Mouse (Mus musculus): ENCODE data around the gene Cnpy2. TPM values are rescaled to one million over a fixed set of nuclear protein-coding genes. Genes with fewer than 3 reads are reported as not detected.

Gene Cnpy2
- polyA plus RNA-seq, 1 experiment from 2014 or later, result 229 TPM

DNA sequence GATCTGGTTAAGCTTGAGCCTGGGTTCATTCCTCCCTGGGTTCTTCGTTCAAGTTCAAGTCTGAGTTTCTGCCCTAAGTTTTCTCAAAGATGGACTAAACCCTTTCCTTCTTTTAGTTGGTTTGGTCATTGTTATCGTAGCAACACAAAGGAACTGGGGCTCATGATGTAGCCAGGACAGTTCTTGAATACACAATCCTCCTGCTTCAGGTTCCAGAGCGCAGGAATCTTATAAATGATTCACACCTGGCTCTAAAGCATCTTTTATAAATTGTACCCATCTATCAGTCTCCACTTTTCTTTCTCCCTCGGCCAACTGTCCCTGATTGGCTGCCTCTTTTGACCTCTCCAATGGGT, 53.8 kb downstream of the Cnpy2 start:
- H3K4me1 ChIP-seq (replicated peaks; ENCODE audit: control insufficient read depth, insufficient read depth, low read length), result peaks cover 2% of the 10 kb centered on the region; the same call in 1 of the 2 replicates
- no peak for DNase-seq (ENCODE audit: low spot score)

DNA sequence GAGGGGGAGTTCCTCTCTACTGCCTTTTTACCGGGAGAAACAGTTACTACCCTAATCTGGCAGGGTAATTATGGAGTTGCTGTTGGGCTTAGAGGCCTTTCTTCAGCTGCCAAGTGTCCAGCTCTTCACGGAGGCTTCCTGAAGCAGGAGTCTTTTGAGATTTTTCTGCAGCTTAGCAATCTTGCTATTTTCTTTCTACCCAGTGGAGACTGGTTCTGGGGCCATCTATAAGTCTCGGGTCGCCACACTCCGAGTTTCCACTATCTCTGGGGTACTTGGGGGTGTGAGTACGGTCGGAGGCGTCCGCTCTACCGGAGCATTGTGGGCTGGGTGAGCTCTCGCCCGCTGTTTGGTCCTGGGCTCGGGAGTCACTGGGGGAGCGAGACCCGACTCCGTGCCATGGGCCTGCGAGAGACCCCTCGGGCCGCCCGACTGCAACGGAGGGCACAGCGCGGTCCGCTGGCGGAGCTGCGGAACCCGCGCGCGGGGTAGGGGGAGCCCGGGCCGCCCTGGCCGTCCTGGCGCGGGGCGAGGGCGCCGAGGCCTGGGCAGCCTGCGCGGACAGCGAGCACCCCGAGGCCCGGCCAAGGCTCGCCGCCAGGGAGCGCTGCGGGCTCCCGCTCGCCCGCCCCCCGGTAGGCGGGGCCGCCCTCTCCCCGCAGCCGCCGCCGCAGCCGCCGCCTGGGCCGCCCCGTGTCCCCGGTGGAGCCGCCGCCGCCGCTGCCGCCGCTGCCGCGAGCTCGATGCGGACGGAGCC, 54.4 kb downstream of the Cnpy2 start, which contains the start of gene Ankrd52:
Ankrd52 (plus strand) TSS at position 661 of the 757 bp plus-strand sequence.
- H3K9ac ChIP-seq (ENCODE audit: low read depth, low read length), result peak within 1 kb of the TSS; percentile 97
- H3K9me3 ChIP-seq (ENCODE audit: control insufficient read depth, low read length), result no peaks in the 10 kb centered on the region
- ATAC-seq (ENCODE audit: low FRiP score), result peak; percentile 93
- H3K27ac ChIP-seq (ENCODE audit: low read depth, low read length), result peak within 1 kb of the TSS; percentile 90
- WGBS, result 0% methylated on average over 47 of the region's 73 CpGs
- peaks cover 2% of the 10 kb centered on the region; the same call in 1 of the 2 replicates for H3K4me1 ChIP-seq (replicated peaks; ENCODE audit: control insufficient read depth, insufficient read depth, low read length)
- peak within 1 kb of the TSS; percentile 81 for H3K4me2 ChIP-seq (replicated peaks; ENCODE audit: low read depth, low read length)
- H3K27me3 ChIP-seq (ENCODE audit: control insufficient read depth, insufficient read depth, low read length), result no peaks in the 10 kb centered on the region
- DNase-seq (ENCODE audit: low spot score), result peak; percentile 89
- H3K36me3 ChIP-seq (ENCODE audit: control insufficient read depth, insufficient read depth, low read length), result peaks cover 4% of the 10 kb centered on the region; the same call in 1 of the 2 replicates
- H3K4me3 ChIP-seq (ENCODE audit: low read depth, low read length), result peak within 1 kb of the TSS; percentile 99

More for the DNA sequence above, 53.8 kb downstream of the Cnpy2 start:
- Histone ChIP-seq H3K4me3 (ENCODE audit: low read depth, low read length) (peak overlapping the region; percentile 99), H3K4me2 (replicated peaks; ENCODE audit: low read depth, low read length) (peak overlapping the region; percentile 81), H3K36me3 (ENCODE audit: control insufficient read depth, insufficient read depth, low read length) (peaks cover 4% of the 10 kb centered on the region; the same call in 1 of the 2 replicates), H3K27me3 (ENCODE audit: control insufficient read depth, insufficient read depth, low read length) (no peaks in the 10 kb centered on the region), H3K9ac (ENCODE audit: low read depth, low read length) (peak overlapping the region; percentile 97), H3K27ac (ENCODE audit: low read depth, low read length) (peak overlapping the region; percentile 90), H3K9me3 (ENCODE audit: control insufficient read depth, low read length) (no peaks in the 10 kb centered on the region)
- WGBS, result 45% methylated on average over 4 of the region's 4 CpGs
- ATAC-seq (ENCODE audit: low FRiP score), result no peak

Other genes starting within 250 kb of the Cnpy2 start
- gene Atp5b, start 239.2 kb upstream of the Cnpy2 start, polyA plus RNA-seq (2014; fragmentation: Nextera tagmentation; extraction: Ambion mirVana), result 2,416 and 2,461 TPM in 2 replicates
- 20.0 and 37.6 TPM in 2 replicates for gene Baz2a, start 230.9 kb upstream of the Cnpy2 start, polyA plus RNA-seq (2014; fragmentation: Nextera tagmentation; extraction: Ambion mirVana)
- gene Rbms2, start 142.2 kb upstream of the Cnpy2 start, polyA plus RNA-seq (2014; fragmentation: Nextera tagmentation; extraction: Ambion mirVana), result 18.9 and 19.5 TPM in 2 replicates
- 1.3 and 1.5 TPM in 2 replicates for gene Gls2, start 128.0 kb upstream of the Cnpy2 start, polyA plus RNA-seq (2014; fragmentation: Nextera tagmentation; extraction: Ambion mirVana)
- gene Spryd4, start 110.7 kb upstream of the Cnpy2 start, polyA plus RNA-seq (2014; fragmentation: Nextera tagmentation; extraction: Ambion mirVana), result 25.2 and 31.1 TPM in 2 replicates
- 0.11 TPM in 1 of 2 replicates, not detected in the other for gene Mip, start 96.6 kb upstream of the Cnpy2 start, polyA plus RNA-seq (2014; fragmentation: Nextera tagmentation; extraction: Ambion mirVana)
- 43.1 and 43.8 TPM in 2 replicates for gene Timeless, start 90.4 kb upstream of the Cnpy2 start, polyA plus RNA-seq (2014; fragmentation: Nextera tagmentation; extraction: Ambion mirVana)
- gene Apon, start 68.4 kb upstream of the Cnpy2 start, polyA plus RNA-seq (2014; fragmentation: Nextera tagmentation; extraction: Ambion mirVana), result 0.17 and 0.36 TPM in 2 replicates
- gene Apof, start 53.8 kb upstream of the Cnpy2 start, polyA plus RNA-seq (2014; fragmentation: Nextera tagmentation; extraction: Ambion mirVana), result not detected in 2 replicates
- gene Stat2, start 51.9 kb upstream of the Cnpy2 start, polyA plus RNA-seq (2014; fragmentation: Nextera tagmentation; extraction: Ambion mirVana), result 15.4 and 17.3 TPM in 2 replicates
- 0.28 TPM in 1 of 2 replicates, not detected in the other for gene Il23a, start 23.7 kb upstream of the Cnpy2 start, polyA plus RNA-seq (2014; fragmentation: Nextera tagmentation; extraction: Ambion mirVana)
- 30.5 and 31.2 TPM in 2 replicates for gene Pan2, start 19.1 kb upstream of the Cnpy2 start, polyA plus RNA-seq (2014; fragmentation: Nextera tagmentation; extraction: Ambion mirVana)
- gene Cs, start 15.3 kb downstream of the Cnpy2 start, polyA plus RNA-seq (2014; fragmentation: Nextera tagmentation; extraction: Ambion mirVana), result 242 and 254 TPM in 2 replicates
- 23.8 and 24.5 TPM in 2 replicates for gene Coq10a, start 46.5 kb downstream of the Cnpy2 start, polyA plus RNA-seq (2014; fragmentation: Nextera tagmentation; extraction: Ambion mirVana)
- 9.5 and 12.3 TPM in 2 replicates for gene Ankrd52, start 54.7 kb downstream of the Cnpy2 start, polyA plus RNA-seq (2014; fragmentation: Nextera tagmentation; extraction: Ambion mirVana)
- not detected in 2 replicates for gene Slc39a5, start 78.8 kb downstream of the Cnpy2 start, polyA plus RNA-seq (2014; fragmentation: Nextera tagmentation; extraction: Ambion mirVana)
- gene Nabp2, start 89.0 kb downstream of the Cnpy2 start, polyA plus RNA-seq (2014; fragmentation: Nextera tagmentation; extraction: Ambion mirVana), result 125 and 130 TPM in 2 replicates
- 44.2 and 44.7 TPM in 2 replicates for gene Rnf41, start 89.2 kb downstream of the Cnpy2 start, polyA plus RNA-seq (2014; fragmentation: Nextera tagmentation; extraction: Ambion mirVana)
- gene Smarcc2, start 136.8 kb downstream of the Cnpy2 start, polyA plus RNA-seq (2014; fragmentation: Nextera tagmentation; extraction: Ambion mirVana), result 126 and 170 TPM in 2 replicates
- gene Myl6, start 171.7 kb downstream of the Cnpy2 start, polyA plus RNA-seq (2014; fragmentation: Nextera tagmentation; extraction: Ambion mirVana), result 742 and 751 TPM in 2 replicates
- gene Myl6b, start 176.2 kb downstream of the Cnpy2 start, polyA plus RNA-seq (2014; fragmentation: Nextera tagmentation; extraction: Ambion mirVana), result 3.3 and 4.2 TPM in 2 replicates
- 12.6 and 15.7 TPM in 2 replicates for gene Esyt1, start 203.4 kb downstream of the Cnpy2 start, polyA plus RNA-seq (2014; fragmentation: Nextera tagmentation; extraction: Ambion mirVana)
- 14.1 and 15.0 TPM in 2 replicates for gene Zc3h10, start 225.3 kb downstream of the Cnpy2 start, polyA plus RNA-seq (2014; fragmentation: Nextera tagmentation; extraction: Ambion mirVana)
- 2,785 and 2,836 TPM in 2 replicates for gene Rpl41, start 226.8 kb downstream of the Cnpy2 start, polyA plus RNA-seq (2014; fragmentation: Nextera tagmentation; extraction: Ambion mirVana)
- 220 and 243 TPM in 2 replicates for gene Pa2g4, start 243.5 kb downstream of the Cnpy2 start, polyA plus RNA-seq (2014; fragmentation: Nextera tagmentation; extraction: Ambion mirVana)